Mouse (Mus musculus): ENCODE measurements at regions not wholly inside any gene's neighbourhood (a gene's known extent, or its start where the extent isn't known, plus 50 kb on each side); places are given as distances from the start of the nearest gene placed in this dataset.

GRCm38 (mm10) chr12:13753878-13754277 is 398.0 kb downstream of the Fam84a start:
- TF ChIP-seq CTCF (IDR thresholded peaks at IDR 0.05; ENCODE audit: low read depth), result no peak
- no peak for TF ChIP-seq EP300 (optimal IDR thresholded peaks at IDR 0.05)
